Mouse (Mus musculus) adrenal gland, adult 18-20 months (tissue): Measurements from ENCODE around the gene Gm5485. TPM values are rescaled to one million over a fixed set of nuclear protein-coding genes. Genes with fewer than 3 reads are reported as not detected.

Experiments
- DNase-seq, 2 experiments: peaks; one replicate each; pipeline ENCODE4 v3.0.0; 2021 to 2022; ENCODE audit warnings: low spot score in 2 of 2
- long read RNA-seq, 2 experiments: library from polyadenylated mRNA; stranded (forward); transcript quantifications; one replicate each; pipeline ENCODE4 v2.0.0; 2021
- total RNA-seq, 2 experiments: library from RNA; stranded (reverse); gene quantifications; 1 replicate in 1 of 2; 2 replicates in 1 of 2; pipeline ENCODE4 v1.2.3; 2021

Gm5485 gene
- not detected for total RNA-seq
- long read RNA-seq, experiment 1, result 0 reads
- long read RNA-seq, experiment 2, result 0 reads

GRCm38 (mm10) chr16:48412246-48412645, at the start of gene Gm5485:
Gene Gm5485, minus strand, starts transcription at chr16:48412416.
- no peak for DNase-seq

DNA sequence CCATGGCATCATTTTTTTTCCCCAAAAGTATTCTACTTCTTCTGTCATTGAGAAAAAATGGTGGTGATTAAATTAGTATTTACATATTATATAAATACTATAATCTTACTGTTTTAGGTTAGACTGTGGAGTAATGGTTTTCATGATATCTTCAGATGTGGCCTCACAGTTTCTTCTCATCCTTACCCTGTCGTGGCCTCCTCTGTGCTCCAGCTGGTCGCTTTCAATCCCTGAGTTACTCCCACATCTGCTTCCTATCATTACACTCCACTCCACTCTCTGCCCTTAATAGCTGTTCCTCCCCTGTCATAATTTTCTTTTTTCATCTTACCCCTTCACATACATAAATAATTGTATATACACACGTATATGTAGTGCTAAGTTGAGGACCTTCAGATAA, 41.0 kb upstream of the Gm5485 start:
- DNase-seq, result no peak

DNA sequence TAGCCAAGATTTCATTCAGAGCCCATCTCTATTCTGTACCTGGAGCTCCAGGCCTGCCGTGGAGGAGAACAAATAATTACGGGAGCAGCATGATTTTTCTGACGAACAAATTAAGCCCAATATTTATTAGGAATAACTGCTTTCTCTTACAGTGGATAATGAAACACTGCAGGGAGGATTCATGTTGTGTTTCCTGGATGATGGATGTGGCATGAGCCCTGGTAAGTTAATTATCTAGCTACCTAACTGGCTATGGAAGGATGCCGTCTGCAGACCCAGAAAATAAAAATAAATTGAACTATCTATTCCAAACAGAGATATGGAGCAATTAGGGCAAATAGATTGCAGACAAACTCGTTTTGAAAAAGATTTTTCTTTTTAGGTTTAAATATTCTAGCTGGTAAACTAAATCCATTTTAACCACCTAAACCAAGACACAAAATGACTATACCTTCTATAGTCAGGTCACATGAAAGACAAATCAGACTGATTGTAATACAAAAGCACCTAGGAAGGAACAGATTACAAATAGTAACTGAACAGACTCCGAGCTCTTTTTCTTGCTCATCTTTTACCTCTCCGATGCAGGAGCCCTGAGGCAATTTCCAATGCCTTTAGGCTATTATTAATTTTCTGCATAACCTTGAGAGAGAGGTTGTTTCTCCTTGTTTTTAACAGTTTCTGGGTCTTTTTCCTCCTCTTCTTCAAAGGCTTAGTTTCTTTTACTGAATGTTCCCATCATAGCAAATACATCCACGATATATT, 34.1 kb upstream of the Gm5485 start:
- DNase-seq, result no peak

DNA sequence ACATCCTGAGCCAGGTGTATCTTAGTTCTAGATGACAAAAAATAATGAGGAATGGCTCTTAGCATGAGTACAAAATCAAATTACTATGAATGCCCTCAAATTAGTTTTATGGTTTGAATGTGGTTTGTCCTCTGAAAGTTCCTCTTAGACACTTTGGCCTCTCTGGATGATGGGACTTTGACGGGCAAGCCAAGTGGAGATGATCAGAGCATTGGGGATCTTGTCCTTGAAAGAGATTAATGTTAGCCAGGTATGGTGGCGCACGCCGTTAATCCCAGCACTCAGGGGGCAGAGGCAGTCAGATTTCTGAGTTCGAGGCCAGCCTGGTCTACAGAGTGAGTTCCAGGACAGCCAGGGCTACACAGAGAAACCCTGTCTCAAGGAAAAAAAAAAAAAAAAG, 32.4 kb upstream of the Gm5485 start:
- DNase-seq, result no peak

DNA sequence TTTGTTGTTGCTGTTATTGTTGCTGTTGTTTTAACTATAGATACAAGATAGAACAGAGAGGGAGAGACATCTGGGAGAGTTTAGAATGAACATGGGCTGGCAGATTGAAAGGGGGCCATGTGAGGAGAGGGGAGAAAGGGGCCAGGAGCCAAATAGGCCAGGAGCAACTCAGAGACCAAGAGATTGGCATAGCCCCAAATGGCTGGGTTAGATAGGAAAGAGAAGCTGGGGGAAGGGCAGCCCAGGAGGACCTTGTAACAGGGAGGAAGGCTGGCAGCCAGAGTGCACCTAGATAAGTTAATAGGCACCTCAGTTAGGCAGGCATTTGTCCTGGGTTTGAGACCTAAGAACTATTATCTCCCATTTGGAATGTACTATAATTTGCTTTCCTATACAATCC, 25.3 kb upstream of the Gm5485 start:
- no peak for DNase-seq

DNA sequence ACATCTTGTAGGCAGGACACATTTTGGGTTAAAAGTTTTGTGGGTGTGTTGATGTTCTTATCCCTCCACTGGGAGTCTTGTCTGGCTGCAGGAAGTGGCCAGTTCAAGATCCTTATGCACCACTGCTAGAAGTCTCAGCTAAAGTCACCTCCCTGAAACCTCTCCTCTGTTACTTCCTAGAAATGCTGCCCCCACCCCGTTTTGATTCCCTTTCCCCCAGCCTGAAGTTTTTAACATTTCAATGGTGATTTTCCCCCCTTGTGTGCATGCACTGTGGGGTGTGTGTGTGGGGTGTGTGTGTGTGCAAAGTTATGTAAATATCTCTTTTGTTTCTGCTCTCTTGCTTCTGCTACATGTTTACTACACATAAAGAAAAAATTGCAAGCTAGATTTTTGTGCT, 23.2 kb upstream of the Gm5485 start:
- no peak for DNase-seq

- no peak for DNase-seq
Measured at GRCm38 (mm10) chr16:48431027-48431426, 18.8 kb upstream of the Gm5485 start, which contains the start of gene Morc1. Gene Morc1, plus strand, starts transcription at chr16:48431237.

DNA sequence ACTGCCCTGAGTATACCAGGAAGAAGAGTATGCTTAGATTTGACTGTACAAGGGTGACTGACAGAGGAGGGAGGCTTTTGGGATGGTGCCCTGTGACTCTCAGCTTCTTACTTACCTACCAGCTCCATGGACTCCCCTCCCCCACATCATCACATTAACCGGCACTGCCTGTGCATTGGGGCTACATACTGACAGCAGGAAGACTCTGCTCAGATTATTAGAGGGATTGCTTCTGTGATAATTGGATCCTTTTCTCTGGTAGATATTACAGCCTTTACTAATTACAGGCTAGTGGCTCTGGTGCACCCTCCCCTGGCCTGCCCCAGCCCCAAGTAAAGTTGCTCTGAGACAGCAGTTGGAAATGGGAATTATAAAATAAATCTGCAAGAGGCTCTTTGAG, 17.2 kb upstream of the Gm5485 start:
- no peak for DNase-seq

GRCm38 (mm10) chr16:48424069-48424468, 11.9 kb upstream of the Gm5485 start:
- DNase-seq, result no peak

- no peak for DNase-seq
Measured at GRCm38 (mm10) chr16:48422501-48422900, 10.3 kb upstream of the Gm5485 start.

- DNase-seq, result no peak
Measured at GRCm38 (mm10) chr16:48419035-48419434, 6.8 kb upstream of the Gm5485 start.

- no peak for DNase-seq
Measured at GRCm38 (mm10) chr16:48418557-48418956, 6.3 kb upstream of the Gm5485 start.

DNA sequence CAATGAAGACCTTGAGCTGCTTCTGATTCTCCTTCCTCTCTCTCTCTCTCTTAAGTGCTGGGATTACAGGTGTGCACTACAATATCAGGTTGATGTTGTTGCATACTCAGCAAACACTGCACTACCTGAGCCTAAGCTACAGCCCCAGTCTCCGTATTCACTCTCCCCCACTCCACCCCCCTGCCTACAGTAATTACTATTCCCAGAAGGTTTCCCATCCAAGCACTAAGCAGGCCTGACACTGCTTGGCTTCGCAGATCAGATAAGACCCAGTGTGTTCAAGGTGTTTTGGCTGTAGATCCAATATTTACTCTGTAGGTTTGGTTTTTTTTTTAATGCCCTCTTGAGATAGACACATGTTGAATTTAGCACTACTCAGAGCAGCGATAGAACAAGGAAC, 2.1 kb downstream of the Gm5485 start:
- DNase-seq, result no peak

DNA sequence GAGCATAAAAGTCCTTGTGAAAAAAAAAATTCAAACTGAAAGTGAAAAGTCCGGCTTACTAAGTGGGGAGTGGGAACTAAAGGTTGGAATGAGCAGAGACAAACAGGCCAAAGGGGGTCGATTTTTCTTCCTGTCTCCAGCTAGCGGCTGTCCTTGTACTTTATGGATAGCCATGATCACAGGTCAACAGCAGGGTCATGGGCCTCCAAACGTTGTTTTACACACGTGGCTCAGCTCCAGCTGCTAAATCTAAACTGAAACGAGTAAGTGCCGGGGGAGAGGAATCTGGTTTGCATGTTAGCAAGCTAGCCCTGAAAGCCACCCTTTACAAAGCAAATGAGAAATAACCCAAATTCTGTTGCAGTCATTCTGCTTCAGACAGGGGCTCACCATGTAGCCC, 2.6 kb downstream of the Gm5485 start:
- DNase-seq, result peak in 1 of 2 experiments; percentile 6

- no peak for DNase-seq
Measured at GRCm38 (mm10) chr16:48405674-48406403, 6.4 kb downstream of the Gm5485 start.

DNA sequence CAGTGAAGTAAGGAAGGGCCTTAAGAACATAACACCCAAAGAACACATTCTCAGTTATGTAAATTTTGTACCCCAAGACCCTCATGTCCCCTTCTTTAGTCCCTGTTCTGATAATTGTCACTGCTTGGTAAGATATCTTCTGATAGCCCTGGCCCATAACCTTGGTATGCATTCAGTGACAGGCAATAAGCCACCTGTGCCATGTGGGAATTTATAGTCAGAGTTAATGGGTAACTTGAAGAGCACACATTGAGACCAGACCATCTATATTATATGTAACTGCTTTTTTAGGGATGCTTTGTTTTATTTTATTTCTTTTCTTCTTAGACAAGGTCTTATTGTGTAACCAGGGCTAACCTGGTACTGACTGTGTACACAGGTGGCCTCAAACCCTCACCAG, 8.2 kb downstream of the Gm5485 start:
- DNase-seq, result no peak

DNA sequence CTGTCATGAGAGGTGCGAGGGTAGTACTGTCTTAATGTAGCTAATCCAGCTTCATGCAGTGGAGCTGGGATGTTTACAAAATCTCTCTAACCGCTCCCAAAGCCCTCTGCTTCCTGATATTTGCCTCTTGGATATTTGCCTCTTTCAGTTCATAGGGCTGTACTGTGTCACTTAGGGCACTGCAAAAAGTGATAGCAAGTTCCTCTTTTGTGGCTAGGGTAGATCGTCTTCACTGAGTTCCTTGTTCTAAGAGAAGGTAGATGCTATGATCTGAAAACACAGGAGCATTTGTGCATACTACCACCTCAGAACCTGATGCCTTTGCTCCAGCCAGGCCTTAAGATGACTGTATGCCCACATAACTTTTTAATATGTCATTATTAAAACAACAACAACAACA, 8.8 kb downstream of the Gm5485 start:
- no peak for DNase-seq

- no peak for DNase-seq
Measured at GRCm38 (mm10) chr16:48402963-48403362, 9.3 kb downstream of the Gm5485 start.

DNA sequence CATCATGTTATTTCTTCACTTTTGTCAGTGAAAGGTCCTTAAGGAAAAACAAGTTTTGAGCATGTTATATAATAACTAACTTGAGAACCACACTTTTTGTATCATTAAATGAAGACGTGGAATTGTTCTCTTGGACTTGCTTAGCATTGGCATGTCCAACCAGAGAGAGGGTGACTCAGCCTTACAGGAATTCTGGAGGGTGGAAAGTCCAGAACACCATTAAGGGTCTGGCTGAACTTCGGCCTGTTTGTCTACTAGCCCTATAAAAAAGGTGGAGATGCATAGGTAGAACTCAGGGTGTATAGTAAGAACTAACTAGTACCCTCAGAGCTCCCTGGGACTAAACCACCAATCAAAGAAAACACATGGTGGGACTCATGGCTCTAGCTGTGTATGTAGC, 16.9 kb downstream of the Gm5485 start:
- DNase-seq, result no peak

DNA sequence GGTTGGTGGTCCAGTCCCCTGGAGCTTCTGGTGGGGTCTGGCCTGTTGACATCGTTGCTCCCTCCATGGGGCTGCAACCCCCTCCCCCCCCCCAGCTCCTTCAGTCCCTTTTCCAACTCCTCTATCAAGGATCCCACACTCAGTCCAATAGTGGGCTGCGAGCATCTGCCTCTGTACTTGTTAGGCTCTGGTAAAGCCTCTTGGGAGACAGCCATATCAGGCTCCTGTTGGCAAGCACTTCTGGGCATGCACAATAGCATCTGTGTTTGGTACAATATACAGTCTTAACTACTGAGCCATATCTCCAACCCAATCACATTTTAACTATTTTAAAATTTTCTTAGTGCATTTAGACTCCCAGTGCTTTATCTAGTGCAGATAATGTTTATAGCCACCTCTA, 25.2 kb downstream of the Gm5485 start:
- DNase-seq, result no peak

- DNase-seq, result no peak
Measured at GRCm38 (mm10) chr16:48383582-48384257, 28.5 kb downstream of the Gm5485 start.
